Mouse (Mus musculus) kidney, postnatal 0 days (tissue): ENCODE measurements around the gene Slit2. TPM values are rescaled to one million over a fixed set of nuclear protein-coding genes. Genes with fewer than 3 reads are reported as not detected.
A peak's percentile ranks its signal among the peaks of the same experiment; 100 is the strongest.

Source experiments
- ATAC-seq: fragments of 200-750 bp; cut with Nextera tagmentation; replicated peaks from 2 replicates; pipeline ENCODE4 v1.8.0; 2017; ENCODE audit warnings: low read depth, moderate number of reproducible peaks, moderate TSS enrichment, moderate library complexity; ENCODE audit not compliant: low FRiP score
- DNase-seq: peaks from one replicate; pipeline ENCODE4 v3.0.0-alpha.2; 2016; ENCODE audit warnings: low spot score
- H3K27ac ChIP-seq: fragments of 300-500 bp; sonication (generic); 2 replicates; pipeline ENCODE4 v1.5.1; 2014; ENCODE audit warnings: mild to moderate bottlenecking
- H3K27me3 ChIP-seq: fragments of 300-500 bp; sonication (generic); 2 replicates; pipeline ENCODE4 v1.6.1; 2014; ENCODE audit warnings: low read length, mixed read lengths; ENCODE audit not compliant: insufficient read depth
- H3K36me3 ChIP-seq: fragments of 300-500 bp; sonication (generic); 2 replicates; pipeline ENCODE4 v1.6.1; 2014; ENCODE audit warnings: low read length, mixed read lengths; ENCODE audit not compliant: insufficient read depth
- H3K4me1 ChIP-seq: fragments of 300-500 bp; sonication (generic); replicated peaks from 2 replicates; pipeline ENCODE4 v1.6.1; 2014; ENCODE audit warnings: antibody characterized with exemption, low read length, mixed read lengths; ENCODE audit not compliant: insufficient read depth
- H3K4me2 ChIP-seq: fragments of 300-500 bp; sonication (generic); 2 replicates; pipeline ENCODE4 v1.6.1; 2014; ENCODE audit warnings: mild to moderate bottlenecking, low read length, moderate library complexity, mixed read lengths
- H3K4me3 ChIP-seq: fragments of 300-500 bp; sonication (generic); replicated peaks from 2 replicates; pipeline ENCODE4 v1.5.1; 2014; ENCODE audit warnings: low read depth, low read length
- H3K9ac ChIP-seq: fragments of 300-500 bp; sonication (generic); 2 replicates; pipeline ENCODE4 v1.6.1; 2014; ENCODE audit warnings: low read depth, low read length
- H3K9me3 ChIP-seq: fragments of 300-500 bp; sonication (generic); replicated peaks from 2 replicates; pipeline ENCODE4 v1.6.1; 2016; ENCODE audit warnings: low read length, inconsistent platforms, mixed read lengths
- CTCF ChIP-seq: IDR thresholded peaks from 2 replicates; pipeline ENCODE4 v1.5.1; 2016; ENCODE audit warnings: antibody characterized with exemption, low read depth, mild to moderate bottlenecking, moderate library complexity
- WGBS: fragments of 180-500 bp; shearing (Covaris S2); extraction: QIAGEN DNeasy Blood & Tissue Kit; methylation state at CpG from one replicate; pipeline ENCODE4 v1.1.7; 2014; 5-methylcytosine and 5-hydroxymethylcytosine counted together
- polyA plus RNA-seq: library from polyadenylated mRNA; unstranded; fragments of >200 nt; fragmentation: Nextera tagmentation; extraction: Ambion mirVana; gene quantifications from 2 replicates; pipeline ENCODE4 v1.2.1, GENCODE M21; 2015

The Slit2 gene
- polyA plus RNA-seq, 1 experiment from 2014 or later = 18.3 TPM

DNA sequence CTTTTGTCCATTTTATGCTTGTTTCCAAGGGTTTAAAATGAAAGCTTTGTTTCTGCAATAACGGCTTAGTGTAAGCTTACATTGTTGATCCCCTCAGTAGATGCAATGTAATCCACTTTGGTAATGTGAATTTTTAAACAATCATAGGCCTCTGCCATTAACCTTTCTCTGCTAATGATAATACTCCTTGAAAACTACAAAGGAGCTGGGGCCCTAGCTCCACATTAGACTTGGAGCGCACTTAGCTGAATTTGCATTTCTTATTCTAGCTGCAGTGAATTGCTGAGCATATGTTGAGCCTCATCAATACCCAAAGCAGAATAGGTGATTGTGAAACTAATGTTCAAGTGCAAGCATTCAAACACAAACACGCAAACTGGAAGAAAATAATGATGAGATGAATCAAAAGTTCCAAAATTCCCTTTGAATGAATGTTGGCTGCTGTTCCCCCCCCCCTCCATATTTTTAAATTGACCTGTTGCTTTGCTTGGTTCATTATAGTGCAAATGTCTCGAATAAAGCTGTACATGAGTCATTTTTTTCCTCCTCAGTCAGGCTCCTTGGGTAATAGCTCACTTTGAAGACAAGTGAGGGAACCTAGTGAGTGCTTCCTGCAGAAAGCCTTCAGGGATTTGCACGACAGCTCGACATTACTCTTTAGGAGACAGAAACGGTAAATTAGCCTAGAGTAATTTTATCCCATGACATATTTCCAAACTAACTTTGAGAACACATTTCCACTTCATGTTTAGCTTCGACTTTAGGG, 66.2 kb downstream of the Slit2 start:
- Histone ChIP-seq H3K4me1 (no peaks in the 10 kb centered on the region), H3K9me3 (no peaks in the 10 kb centered on the region), H3K27me3 (no peaks in the 10 kb centered on the region), H3K27ac (no peak overlapping the region), H3K4me3 (no peak overlapping the region), H3K36me3 (no peaks in the 10 kb centered on the region), H3K4me2 (no peak overlapping the region), H3K9ac (no peak overlapping the region)
- DNase-seq (peak; percentile 20), ATAC-seq (no peak)
- no peak for TF ChIP-seq CTCF
- WGBS = 44% methylated on average over 8 of the region's 8 CpGs

DNA sequence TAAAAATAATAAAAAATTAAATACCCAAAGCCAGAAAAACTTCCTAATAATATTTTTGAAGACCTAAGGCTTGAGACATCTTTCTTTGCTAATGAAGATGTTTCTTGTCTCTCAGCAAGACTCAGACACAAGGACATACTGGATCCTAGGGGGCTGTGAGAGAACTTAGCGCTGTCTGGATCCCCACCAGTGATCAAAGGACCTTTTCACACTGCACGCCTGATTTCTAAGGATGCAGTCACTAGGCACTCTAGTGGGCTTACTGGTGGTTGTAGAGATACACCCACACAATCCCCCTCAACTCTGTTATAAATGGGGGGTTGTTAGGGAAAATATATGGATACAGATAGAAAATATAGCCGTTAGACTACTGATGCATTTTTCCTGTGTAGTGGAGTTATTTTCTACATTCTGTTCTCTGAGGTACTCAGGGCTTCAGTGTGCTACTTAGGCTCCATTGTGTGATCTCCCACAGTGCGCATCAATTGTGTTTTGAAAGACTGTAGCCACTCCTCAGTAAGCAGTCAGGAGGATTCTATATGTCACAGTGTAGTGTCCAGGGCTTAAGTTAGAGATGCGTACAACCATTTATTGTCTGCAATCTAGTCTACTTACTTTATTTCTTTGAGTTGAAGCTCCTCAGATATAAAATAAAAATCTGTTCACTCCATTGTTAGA, 67.8 kb downstream of the Slit2 start:
- Histone ChIP-seq H3K9me3 (no peaks in the 10 kb centered on the region), H3K27ac (no peak overlapping the region), H3K4me3 (no peak overlapping the region), H3K4me1 (no peaks in the 10 kb centered on the region), H3K27me3 (no peaks in the 10 kb centered on the region), H3K9ac (no peak overlapping the region), H3K4me2 (no peak overlapping the region), H3K36me3 (no peaks in the 10 kb centered on the region)
- no peak for ATAC-seq
- no peak for DNase-seq
- TF ChIP-seq CTCF = no peak
- WGBS = 74% methylated on average over 5 of the region's 5 CpGs

DNA sequence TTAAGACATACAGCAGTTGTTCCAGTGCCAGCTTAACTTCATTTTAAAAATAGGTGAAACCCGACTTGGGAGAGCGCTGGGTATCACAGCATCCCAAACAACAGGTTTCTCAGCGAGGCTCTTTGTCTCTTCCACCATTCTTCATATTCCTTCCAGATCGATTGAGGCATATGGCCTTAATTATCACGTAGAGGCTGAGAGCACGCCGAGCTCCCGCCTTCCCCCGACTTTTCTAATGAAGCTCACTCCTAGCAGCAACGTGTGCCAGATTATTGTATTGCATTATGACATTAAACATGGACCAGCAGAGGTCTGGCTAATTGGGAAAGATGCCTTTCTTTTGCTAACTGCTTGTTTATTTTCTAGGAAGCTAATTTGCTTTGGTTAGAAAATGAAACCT, 75.7 kb downstream of the Slit2 start:
- H3K36me3 ChIP-seq = no peaks in the 10 kb centered on the region
- ATAC-seq (no peak), DNase-seq (no peak)
- 0 out of 2 replicates have a peak overlapping the region, but pooled peaks have one; percentile 22 for H3K27ac ChIP-seq
- no peak for TF ChIP-seq CTCF
- no peaks in the 10 kb centered on the region for H3K27me3 ChIP-seq
- H3K9ac ChIP-seq = no peak overlapping the region
- no peaks in the 10 kb centered on the region for H3K9me3 ChIP-seq
- peak overlapping the region; percentile 22; the same call in 1 of the 2 replicates for H3K4me2 ChIP-seq
- H3K4me3 ChIP-seq = no peak overlapping the region
- 72% methylated on average over 10 of the region's 10 CpGs for WGBS
- H3K4me1 ChIP-seq = no peaks in the 10 kb centered on the region

DNA sequence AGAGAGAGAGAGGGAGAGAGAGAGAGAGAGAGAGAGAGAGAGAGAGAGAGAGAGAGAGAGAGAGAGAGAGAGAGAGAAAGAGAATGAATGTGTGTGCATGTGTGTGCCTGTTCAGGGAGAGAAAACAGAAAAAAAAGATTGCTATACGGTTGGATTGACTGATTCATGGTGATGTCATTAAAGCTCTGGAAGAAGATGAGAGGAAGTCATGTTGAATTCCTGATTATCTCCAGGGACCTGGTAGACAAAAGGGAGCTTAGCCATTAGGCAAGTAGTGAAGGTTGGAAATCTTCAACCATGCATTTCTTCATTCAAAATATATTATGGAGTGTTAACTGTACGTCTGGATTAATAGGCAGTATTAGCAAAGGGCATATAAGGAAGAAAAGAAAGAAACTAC, 77.8 kb downstream of the Slit2 start:
- Histone ChIP-seq H3K36me3 (no peaks in the 10 kb centered on the region), H3K9ac (no peak overlapping the region), H3K4me3 (no peak overlapping the region), H3K27ac (no peak overlapping the region), H3K27me3 (no peaks in the 10 kb centered on the region), H3K9me3 (no peaks in the 10 kb centered on the region), H3K4me2 (no peak overlapping the region), H3K4me1 (no peaks in the 10 kb centered on the region)
- WGBS = 41% methylated on average over 2 of the region's 2 CpGs
- DNase-seq = no peak
- no peak for TF ChIP-seq CTCF
- no peak for ATAC-seq

DNA sequence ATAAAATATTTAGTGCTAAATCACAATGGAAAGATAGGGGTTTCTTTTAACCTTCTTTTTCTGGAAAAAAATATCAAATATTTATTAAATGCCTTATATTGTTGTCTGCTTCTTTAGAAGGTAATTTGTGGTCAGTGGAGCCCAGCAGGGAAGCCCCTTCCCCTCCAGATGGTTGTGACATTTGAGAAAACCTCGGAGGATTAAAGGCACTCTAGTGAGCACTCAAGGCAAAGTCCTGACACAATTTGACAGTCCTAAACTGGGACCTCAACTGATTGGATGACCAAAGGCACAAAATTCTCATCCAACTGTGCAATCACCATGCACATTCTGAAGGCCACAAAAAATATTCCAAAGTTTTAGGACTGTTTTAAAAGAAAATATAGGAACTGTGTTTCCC, 95.8 kb downstream of the Slit2 start:
- no peak for TF ChIP-seq CTCF
- H3K27me3 ChIP-seq = no peaks in the 10 kb centered on the region
- no peak overlapping the region for H3K4me3 ChIP-seq
- WGBS = 35% methylated on average over 1 of the region's 1 CpGs
- H3K4me1 ChIP-seq = no peaks in the 10 kb centered on the region
- H3K4me2 ChIP-seq = no peak overlapping the region
- no peaks in the 10 kb centered on the region for H3K36me3 ChIP-seq
- H3K9ac ChIP-seq = no peak overlapping the region
- ATAC-seq (no peak), DNase-seq (no peak)
- H3K27ac ChIP-seq = no peak overlapping the region
- H3K9me3 ChIP-seq = no peaks in the 10 kb centered on the region

DNA sequence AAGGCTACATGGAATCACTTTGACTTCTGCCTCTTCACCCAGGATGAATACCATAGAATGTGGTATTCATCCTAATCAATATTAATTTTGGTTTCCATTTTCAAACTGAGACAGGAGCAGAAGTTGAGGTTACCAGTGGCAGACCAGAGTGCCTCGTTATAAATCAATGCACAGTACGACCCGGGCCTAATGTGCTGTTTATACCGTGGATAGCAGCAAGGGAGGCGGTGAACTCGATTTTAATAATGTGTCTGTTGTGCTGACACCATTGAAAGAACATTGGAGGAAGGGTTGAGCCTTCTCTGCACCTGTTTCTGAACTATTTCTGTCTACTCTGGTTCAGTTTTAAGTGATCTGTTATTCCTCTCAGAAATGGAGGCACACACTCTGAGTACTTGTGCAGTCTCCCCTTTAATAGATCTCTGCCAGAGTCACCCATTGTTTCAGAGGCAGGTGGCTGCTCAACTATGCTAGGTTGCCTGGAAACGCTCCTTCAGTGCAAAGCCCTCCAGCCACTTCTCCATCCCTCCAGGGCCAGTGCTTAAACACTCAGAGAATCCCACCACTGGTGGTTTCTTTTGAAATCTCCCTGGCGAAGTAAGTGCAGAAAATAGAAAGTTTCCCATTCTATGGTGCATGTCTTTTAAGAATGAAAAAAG, 98.4 kb downstream of the Slit2 start:
- 76% methylated on average over 8 of the region's 8 CpGs for WGBS
- no peak for TF ChIP-seq CTCF

More for the DNA sequence above, 98.4 kb downstream of the Slit2 start:
- no peaks in the 10 kb centered on the region for H3K27me3 ChIP-seq
- no peaks in the 10 kb centered on the region for H3K9me3 ChIP-seq
- no peaks in the 10 kb centered on the region for H3K4me1 ChIP-seq
- H3K36me3 ChIP-seq = no peaks in the 10 kb centered on the region
- ATAC-seq = no peak
- H3K4me2 ChIP-seq = no peak overlapping the region
- no peak overlapping the region for H3K9ac ChIP-seq
- DNase-seq = no peak
- no peak overlapping the region for H3K27ac ChIP-seq
- no peak overlapping the region for H3K4me3 ChIP-seq
